Mouse (Mus musculus): Measurements from ENCODE around the gene Sirt1. TPM values are rescaled to one million over a fixed set of nuclear protein-coding genes. Genes with fewer than 3 reads are reported as not detected.

Gene Sirt1
- total RNA-seq, 2 experiments from 2014 or later: 9.9 to 12.0 TPM

GRCm38 (mm10) chr10:63338914-63339643, 42.4 kb downstream of the Sirt1 start:
- intact Hi-C loops (cut with DNase I): loop anchor here (1.0 kb wide), 1 partner anchor 95 kb away; no protein-coding TSS in a partner anchor
- DNase-seq (ENCODE audit: low spot score): peak; percentile 82

GRCm38 (mm10) chr10:63337951-63338836, 43.3 kb downstream of the Sirt1 start:
- peak; percentile 27 for DNase-seq (ENCODE audit: low spot score)
- intact Hi-C loops (cut with DNase I): loop anchor here (1.0 kb wide), 1 partner anchor 94 kb away; no protein-coding TSS in a partner anchor

DNA sequence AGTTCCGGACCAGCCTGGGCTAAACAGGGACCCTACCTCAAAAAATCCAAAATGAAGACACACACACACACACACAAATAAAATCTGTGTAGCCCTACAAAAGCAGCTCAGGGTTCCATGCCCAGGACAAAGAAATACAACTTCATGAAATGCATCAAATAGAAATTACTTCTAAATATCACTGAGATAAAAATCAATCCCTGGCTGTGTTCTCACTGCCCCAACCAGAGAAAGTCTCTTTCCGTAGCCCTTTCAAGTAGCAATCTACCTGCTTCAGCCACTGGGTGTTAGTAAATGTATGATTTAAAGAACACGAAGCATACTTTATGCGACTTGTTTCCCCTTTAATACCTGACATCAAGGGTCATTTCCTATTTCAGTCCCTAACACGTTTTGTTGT, 44.2 kb downstream of the Sirt1 start:
- intact Hi-C loops (cut with DNase I): no loop called here

DNA sequence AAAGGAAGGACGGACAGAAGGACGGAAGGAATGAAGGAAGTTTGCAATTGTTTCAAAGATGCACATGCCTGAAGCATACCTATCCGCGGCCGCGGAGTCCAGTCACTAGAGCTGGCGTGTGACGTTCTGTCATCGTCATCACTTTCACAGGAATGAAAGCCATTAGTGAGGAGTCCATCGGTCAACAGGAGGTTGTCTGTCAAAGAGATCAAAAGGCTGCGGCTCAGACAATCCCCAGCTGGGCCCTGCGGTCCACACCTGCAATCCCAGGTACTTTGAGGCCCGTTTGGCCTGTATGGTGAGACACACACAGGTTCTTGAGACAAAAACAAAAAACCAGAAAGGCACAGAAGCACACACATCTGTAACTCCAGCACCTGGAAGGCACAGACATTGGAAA, 44.6 kb downstream of the Sirt1 start:
- intact Hi-C loops (cut with DNase I): no loop called here
- no peak for DNase-seq (ENCODE audit: low spot score)

More for the DNA sequence above, 44.2 kb downstream of the Sirt1 start:
- DNase-seq (ENCODE audit: low spot score): no peak

GRCm38 (mm10) chr10:63327091-63327490, 54.4 kb downstream of the Sirt1 start:
- no peak for DNase-seq (ENCODE audit: low spot score)
- intact Hi-C loops (cut with DNase I): no loop called here

- intact Hi-C loops (cut with DNase I): no loop called here
Measured at GRCm38 (mm10) chr10:63313726-63314125, 67.8 kb downstream of the Sirt1 start.

GRCm38 (mm10) chr10:63308582-63309366, 72.7 kb downstream of the Sirt1 start:
- intact Hi-C loops (cut with DNase I): loop anchor here (1.0 to 2.0 kb wide), 2 partner anchors 69 to 156 kb away; no protein-coding TSS in a partner anchor
- DNase-seq (ENCODE audit: low spot score): peak; percentile 44

More at GRCm38 (mm10) chr10:63313726-63314125, 67.8 kb downstream of the Sirt1 start:
- DNase-seq (ENCODE audit: low spot score): no peak

- DNase-seq (ENCODE audit: low spot score): no peak
- intact Hi-C loops (cut with DNase I): no loop called here
Measured at GRCm38 (mm10) chr10:63302356-63302755, 79.1 kb downstream of the Sirt1 start.

DNA sequence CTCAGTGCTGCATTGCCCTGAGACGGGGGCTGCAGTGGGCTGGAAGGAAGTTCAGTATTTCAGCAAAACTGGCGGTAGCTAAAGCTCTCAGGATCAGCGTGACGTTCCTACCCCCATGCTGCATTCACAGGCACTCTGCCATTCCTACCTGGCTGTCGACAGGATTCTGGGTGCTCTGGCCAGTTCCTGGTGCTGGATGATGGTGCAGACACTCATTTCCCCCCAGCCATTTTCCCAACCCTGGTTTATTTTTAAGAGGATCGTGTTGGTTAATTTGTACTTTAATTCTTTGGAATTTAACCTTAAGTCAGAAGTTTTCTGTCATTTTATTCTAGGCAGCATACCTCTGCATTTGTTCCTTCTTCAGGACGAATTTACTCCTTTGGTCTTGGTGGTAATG, 98.7 kb downstream of the Sirt1 start:
- intact Hi-C loops (cut with DNase I): loop anchor here (5.0 kb wide), 1 partner anchor 36 kb away; no protein-coding TSS in a partner anchor
- DNase-seq (ENCODE audit: low spot score): no peak

DNA sequence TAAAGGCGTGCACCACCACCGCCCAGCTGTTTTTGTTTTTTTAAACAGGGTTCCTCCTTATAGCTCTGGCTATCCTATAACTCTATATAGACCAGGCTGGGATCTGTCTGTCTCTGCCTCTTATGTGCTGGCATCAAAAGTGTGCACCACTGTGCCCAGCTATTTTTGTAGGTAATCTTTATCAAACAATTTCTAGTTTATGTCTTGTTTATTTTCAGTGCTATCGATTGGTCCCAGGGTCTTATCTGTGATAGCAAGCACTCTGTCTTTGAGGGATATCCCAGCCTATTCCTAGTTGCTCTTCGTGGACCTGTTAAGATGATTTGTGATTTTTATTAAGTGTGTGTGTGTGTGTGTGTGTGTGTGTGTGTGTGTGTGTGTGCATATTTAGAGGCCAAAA, 99.1 kb downstream of the Sirt1 start:
- intact Hi-C loops (cut with DNase I): loop anchor here (5.0 kb wide), 1 partner anchor 35 kb away; no protein-coding TSS in a partner anchor
- DNase-seq (ENCODE audit: low spot score): no peak

DNA sequence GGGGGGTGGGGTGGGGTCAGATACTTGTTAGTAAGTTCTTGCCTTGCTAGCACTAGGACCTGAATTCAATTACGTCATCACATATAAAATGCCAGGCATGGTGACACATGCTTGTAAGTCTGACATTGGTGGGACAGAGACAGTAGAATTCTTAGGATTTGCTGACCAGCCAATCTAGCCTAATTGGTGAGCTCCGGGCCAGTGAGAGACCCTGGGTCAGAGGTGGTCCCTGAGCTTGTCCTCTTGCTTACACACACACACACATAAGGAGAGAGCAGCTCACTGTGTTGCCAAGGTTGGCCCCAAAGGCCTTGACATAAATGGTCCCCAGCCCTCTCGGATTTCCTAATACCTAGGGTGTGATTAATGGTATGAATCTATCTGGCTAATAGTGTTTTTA, 101.7 kb downstream of the Sirt1 start:
- intact Hi-C loops (cut with DNase I): loop anchor here (5.0 kb wide), 1 partner anchor 33 kb away; no protein-coding TSS in a partner anchor

GRCm38 (mm10) chr10:63277010-63277409, 104.5 kb downstream of the Sirt1 start:
- no peak for DNase-seq (ENCODE audit: low spot score)
- intact Hi-C loops (cut with DNase I): no loop called here

More for the DNA sequence above, 101.7 kb downstream of the Sirt1 start:
- no peak for DNase-seq (ENCODE audit: low spot score)

DNA sequence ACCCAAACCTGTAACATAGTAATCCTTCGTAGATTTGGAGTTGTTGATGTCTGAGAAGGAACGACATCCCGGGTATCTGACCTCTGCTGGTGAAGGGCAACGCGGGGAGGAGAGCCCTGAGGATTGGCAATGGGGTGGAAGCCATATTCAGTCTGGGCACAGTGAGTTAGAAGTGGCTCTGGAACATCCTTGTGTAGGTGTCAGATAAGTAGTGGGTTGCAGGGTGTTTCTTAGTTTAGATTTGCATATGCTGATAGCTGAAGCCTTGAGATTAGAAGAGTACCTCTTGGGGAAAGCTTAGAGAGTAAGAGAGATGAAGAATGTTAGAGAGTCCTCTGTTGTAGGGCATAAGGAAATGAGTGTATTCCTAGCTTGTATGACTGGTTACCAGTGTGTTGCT, 108.6 kb downstream of the Sirt1 start:
- no peak for DNase-seq (ENCODE audit: low spot score)
- intact Hi-C loops (cut with DNase I): no loop called here

DNA sequence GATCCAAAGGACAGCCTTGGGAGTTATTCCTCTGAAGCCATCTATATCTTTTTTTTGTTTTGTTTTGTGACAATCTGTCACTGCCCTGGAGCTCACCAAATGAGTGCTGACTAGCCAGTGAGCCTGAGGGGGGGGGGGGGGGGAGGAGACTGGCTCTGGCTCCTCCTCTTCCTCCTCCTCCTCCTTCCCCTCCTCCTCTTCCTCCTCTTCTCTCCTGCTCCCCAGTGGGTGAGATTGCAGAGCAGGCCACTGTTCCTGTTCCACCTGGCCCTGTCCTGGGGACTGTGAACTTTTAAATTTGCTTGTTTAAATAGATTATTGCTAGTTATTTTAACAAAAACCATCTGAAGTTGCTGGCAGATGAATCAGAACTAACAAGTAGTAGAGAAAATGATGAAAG, 109.1 kb downstream of the Sirt1 start:
- intact Hi-C loops (cut with DNase I): no loop called here

More for the DNA sequence above, 109.1 kb downstream of the Sirt1 start:
- DNase-seq (ENCODE audit: low spot score): no peak

Other genes with a start within 250 kb of the Sirt1 start
- gene Mypn, start 177.8 kb downstream of the Sirt1 start, total RNA-seq (2021): 100 to 1,000 TPM; 101 to 108 TPM
- 10 to 100 TPM; 31.4 to 34.6 TPM for gene Herc4, start 137.9 kb downstream of the Sirt1 start, total RNA-seq (2021)
- 10 to 100 TPM in 1 of 2 experiments, 1 to 10 TPM in 1; 8.7 to 11.2 TPM for gene Dnajc12, start 739 bp upstream of the Sirt1 start, total RNA-seq (2021)
- not detected for gene Gm7075, start 40.1 kb upstream of the Sirt1 start, total RNA-seq (2021)
- 10 to 100 TPM; 53.1 to 57.2 TPM for gene Ctnna3, start 48.4 kb upstream of the Sirt1 start, total RNA-seq (2021)

Measured in heart, postnatal 25 days (tissue).